Mouse (Mus musculus): ENCODE data around the gene Plcl1.
"Not testable (repeated sequence)": the region's sequence is repeated elsewhere in the genome, so short reads cannot be mapped to it uniquely, and the experiment has no call there.

Gene Plcl1

DNA sequence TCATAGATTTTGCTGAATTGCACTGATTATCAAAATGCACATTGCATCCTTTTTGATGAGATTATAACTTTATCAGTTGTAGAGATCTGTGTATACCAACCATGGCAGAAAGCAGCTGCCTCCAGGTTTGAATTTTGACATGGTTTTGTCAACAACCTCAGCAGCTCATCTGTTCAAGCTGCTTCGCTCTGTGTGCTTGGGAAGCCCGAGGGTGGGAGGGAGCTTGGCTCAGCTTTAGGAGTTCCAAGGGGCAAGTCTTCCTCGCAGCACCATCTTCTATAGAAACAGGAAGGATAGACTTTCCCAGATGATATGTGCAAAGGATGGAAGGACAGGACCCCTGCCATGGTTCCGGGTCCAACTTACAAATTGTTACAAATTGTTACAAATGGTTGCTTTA, 32.9 kb downstream of the Plcl1 start:
- DNase-seq (ENCODE audit: low spot score) = no peak

DNA sequence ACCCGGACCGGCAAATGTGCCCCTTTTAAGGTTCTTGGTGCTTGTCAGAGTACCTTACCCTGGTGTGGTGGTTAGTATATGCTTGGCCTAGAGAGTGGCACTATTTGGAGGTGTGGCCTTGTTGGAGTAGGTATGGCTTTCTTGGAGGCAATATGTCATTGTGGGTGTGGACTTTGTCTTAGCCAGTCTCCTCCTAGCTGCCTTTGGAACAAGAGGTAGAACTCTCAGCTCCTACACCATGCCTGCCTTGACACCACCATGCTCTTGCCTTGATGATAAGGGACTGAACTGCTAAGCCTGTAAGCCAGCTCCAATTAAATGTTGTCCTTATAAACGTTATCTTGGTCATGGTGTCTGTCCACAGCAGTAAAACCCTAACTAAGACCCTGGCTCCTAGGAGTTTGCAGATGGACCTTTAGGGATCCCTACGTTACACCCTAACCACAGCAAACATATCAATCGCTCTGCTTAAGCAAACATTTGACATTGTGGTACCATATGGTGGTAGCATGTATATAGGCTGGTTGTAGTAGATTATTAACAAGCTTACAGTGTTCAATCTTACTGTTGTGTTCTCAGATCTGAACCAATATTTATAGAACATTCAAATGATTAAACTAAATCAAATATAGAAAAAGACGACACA, 39.4 kb downstream of the Plcl1 start:
- no peak for DNase-seq (ENCODE audit: low spot score)

DNA sequence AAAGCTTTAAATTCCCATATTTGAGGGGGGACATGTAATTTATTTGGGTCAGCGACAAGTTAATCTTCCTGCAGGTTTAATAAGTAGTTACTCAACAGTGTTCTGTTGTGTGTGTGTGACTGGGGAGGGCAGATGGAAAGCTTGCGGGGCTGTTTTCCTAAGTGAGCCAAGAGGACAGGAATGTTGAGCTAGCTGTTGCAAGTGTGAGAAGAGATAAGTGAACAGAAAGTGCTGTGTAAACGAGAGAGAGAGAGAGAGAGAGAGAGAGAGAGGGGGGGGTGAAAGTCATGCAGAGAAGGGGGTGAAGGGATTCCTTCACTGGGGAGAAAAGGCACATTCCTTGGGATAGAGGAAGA, 39.9 kb downstream of the Plcl1 start:
- no peak for DNase-seq (ENCODE audit: low spot score)

DNA sequence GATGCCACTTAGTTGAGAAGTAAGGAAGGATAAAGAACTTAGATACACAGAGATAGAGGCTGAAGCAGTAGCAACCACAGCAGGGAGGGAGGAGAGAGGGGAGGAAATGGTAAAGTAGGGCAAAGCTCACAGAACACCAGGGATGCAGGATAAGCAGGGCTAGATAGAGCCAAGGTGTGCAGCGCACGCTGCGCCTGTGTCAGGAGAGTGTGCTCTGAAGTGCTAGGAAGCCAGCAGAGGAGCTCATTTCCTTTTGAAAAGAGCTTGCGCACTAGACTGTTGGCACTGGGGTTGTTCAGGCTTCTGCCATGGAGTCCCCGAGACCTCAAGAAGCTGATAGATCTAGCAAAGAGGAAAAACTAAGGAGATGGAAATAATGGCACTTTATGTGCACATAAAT, 40.6 kb downstream of the Plcl1 start:
- DNase-seq (ENCODE audit: low spot score) = no peak

DNA sequence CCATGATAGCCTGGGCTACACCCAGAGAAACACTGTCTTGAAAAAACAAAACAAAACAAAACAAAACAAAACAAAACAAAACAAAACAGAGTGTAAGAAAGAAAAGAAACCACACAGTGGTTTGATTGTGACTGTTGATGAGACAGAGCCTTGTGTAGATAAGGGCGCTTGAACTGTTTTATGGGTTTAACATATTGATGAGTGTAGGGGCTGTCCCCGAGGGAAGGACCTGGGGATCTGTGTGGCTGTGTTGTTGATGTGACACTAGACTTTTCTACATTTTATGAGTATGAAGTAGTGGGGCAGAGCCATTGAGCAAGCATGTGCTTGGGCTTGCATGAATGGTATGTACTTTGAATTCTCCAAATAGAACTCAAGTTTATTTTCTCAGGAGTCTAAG, 41.2 kb downstream of the Plcl1 start:
- no peak for DNase-seq (ENCODE audit: low spot score)

DNA sequence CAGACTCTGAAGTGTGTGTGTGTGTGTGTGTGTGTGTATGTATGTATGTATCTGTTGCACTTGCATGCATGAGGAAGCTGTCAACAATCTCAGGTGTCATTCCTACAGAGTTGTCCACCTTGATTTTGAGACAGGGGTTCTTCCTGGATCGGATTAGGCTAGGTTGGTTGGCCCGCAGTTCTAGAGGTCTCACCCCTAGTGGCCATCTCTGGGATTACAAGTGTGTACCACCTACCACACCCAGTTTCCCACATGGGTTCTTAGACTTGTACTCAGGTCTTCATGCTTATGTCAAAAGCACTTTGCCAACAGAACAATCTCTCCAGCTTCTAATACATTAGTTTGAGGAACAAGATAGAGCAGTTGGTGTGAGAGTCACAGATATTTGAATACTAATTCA, 41.9 kb downstream of the Plcl1 start:
- DNase-seq (ENCODE audit: low spot score) = no peak

DNA sequence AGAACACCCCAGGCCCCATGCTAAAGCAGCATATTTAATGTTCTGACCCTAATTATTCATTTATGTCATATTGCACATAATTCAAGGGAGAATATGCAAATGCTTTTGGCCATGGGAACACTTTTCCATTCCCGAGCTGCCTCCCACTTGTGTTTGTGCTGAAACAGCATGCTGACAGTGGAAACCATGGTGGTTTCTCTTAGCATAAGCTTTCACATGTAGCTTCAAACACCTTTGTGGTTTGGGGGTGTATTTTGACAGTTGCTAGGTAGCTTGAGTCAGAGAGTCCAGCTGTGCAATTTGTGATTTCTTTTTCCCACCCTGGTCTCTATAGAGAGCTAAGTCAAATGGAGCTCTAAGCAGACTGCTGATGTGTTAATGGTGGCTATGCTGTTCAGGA, 42.4 kb downstream of the Plcl1 start:
- DNase-seq (ENCODE audit: low spot score) = no peak

DNA sequence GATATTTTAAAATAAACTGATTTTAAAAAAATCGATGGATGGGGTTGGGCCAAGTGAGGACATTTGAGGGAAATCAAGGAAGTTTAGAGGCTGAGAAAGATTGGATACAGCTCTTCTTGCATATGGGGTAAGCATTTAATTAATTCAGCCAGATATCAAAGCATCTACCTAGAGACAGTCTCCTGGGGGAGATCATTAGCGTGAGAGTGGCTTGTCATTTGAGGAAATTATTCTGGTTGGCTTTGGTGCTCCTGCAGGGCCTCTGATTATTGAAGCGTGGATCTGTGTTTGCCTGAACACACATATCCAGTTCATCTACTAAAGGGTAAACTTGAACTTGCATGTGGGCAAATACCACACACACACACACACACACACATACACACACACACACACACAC, 44.1 kb downstream of the Plcl1 start:
- no peak for DNase-seq (ENCODE audit: low spot score)

DNA sequence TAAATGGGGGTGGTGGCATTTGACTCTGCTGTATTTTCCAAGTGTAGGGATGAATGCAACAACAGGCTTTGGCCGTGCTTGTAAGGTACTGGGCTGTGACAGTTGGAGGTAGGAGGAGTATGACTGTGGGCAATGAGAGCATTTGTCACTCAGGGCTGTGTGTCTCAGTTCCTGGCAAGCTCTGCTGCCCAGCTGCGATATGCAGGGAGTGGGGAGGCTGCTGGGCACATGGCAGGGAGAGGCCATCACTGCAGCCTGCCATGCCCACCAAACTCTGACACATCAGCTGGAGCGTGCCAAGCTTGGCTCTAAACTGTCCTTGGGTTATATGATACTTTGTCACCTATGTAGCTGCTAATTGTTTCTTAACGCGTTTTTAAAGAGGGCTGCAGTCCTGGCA, 48.4 kb downstream of the Plcl1 start:
- DNase-seq (ENCODE audit: low spot score) = no peak

DNA sequence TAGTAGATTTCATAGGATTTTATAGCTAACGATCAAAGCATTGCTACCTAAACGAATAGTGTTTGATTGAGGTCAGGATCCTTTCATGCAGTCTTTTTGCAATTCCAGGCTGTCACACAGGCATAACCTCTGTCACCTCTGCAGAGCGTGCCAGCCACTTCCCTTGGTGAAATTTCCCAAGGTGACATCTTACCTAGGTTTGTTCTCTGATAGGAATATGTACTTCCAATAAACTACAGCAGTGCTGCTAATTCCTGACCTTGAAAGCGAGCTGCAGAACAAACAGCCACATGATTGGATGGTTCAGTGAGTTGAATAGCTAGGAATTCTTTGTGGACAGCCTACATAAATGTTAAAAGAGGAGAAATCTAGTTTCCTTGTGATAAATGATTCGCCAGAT, 56.6 kb downstream of the Plcl1 start:
- DNase-seq (ENCODE audit: low spot score) = no peak

DNA sequence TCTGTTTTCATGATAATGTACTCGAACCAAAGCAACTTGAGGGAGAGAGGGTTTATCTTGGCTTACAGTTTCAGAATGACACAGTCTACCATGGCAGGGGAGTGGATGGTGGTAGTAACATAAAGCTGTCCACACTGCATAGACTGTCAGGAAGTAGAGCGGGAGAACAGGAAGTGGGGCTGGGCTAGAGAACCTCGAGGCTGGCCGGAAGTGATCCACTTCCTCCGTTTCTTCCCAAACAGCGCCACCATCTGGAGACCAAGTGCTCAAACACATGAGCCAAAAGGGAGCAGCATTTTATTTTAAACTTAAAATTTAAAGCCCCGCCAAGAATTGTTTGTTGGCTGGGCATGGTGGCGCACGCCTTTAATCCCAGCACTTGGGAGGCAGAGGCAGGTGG, 68.0 kb downstream of the Plcl1 start:
- DNase-seq (ENCODE audit: low spot score) = no peak

DNA sequence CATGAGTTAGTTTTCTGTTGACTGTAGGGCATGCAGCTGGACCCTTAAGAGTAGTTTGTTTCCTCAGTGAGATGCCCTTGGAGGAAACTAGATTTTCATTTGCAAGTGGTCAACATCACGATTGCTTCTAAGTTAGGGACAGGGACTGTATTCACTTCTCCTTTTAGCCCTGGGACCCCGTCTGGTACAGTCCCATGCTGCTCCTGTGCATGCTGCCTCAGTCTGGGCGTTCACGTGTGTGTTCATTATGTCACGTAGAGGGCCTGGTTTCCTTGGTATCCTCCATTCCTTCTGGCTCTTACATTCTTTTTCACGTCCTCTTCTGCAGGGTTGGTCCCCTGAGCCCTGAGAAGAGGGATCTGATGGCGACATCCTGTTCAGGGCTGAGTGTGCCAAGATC, 69.3 kb downstream of the Plcl1 start:
- no peak for DNase-seq (ENCODE audit: low spot score)

DNA sequence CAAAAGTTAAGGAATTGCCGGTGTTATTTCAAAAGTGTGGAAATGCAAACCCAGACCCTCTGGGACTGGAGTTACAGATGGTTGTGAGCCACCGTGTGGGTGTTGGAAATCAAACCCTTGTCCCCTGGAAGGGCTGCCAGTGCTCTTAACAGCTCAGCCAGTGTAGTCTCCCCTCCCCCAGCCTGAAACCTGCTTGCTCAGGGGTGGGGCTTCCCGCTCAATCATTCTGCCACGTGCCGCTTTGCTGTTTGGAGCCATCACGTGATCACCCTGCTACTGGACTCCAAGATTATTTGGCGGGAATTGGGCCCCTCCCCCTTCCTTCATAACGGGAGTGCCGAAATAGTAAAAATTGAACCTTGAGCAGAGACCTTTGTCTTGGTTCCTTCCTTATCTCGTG, 81.7 kb downstream of the Plcl1 start:
- not testable (repeated sequence) for DNase-seq (ENCODE audit: low spot score)

DNA sequence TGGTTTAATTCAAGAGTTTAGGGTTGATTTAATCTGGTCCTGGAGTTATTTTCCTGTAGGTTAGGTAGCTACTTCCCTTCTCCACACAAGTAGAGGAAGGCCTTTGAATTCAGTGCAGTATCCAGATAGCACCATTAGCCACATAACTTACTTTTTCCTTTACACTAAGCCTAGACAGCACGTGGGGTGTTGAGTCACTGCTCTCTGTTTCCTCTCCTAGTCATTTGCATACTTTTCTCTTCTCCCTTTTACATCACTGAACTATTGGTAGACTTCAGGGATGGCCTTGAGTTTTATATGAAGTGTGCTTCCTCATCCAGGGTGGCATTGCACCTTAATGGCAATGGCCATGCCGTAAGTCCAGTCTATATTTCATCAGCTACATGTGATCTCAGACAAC, 82.5 kb downstream of the Plcl1 start:
- no peak for DNase-seq (ENCODE audit: low spot score)

DNA sequence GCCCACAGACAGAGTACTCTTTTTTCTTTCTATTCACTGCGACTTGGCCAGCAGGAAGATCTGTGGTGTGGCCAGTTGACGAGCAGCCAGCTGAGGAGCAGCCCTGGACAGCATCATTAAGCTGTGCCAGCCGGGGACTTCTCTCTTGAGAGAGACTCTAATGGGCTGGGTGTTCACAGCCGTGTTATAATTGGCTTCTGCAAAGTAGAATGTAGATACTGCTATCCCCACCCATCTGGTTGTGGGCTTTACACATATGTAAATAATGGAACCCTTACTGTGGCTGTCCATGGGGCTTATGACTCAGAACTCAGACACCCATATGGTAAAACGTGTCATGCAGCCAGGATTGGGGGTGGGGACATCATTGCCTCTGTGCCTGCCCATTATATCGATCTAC, 83.6 kb downstream of the Plcl1 start:
- no peak for DNase-seq (ENCODE audit: low spot score)

DNA sequence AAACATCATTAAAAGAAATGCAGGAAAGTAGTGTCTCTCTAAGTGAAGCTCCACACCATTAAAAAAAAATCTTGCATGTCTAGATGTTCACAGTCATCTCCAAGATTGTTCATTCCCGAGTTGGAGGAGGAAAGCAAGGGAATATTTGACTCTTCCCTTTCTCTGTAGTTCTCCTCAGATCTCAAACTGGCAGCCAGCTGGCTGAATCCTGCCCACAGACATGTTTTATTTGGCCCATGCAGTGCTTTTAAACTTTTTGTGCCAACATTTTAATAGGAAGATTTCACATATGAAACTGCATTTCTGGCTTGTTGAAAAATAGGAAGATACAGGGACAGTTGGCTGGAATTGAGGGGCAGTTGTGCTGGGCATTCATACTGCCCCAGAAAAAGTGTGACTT, 94.2 kb downstream of the Plcl1 start:
- DNase-seq (ENCODE audit: low spot score) = no peak

DNA sequence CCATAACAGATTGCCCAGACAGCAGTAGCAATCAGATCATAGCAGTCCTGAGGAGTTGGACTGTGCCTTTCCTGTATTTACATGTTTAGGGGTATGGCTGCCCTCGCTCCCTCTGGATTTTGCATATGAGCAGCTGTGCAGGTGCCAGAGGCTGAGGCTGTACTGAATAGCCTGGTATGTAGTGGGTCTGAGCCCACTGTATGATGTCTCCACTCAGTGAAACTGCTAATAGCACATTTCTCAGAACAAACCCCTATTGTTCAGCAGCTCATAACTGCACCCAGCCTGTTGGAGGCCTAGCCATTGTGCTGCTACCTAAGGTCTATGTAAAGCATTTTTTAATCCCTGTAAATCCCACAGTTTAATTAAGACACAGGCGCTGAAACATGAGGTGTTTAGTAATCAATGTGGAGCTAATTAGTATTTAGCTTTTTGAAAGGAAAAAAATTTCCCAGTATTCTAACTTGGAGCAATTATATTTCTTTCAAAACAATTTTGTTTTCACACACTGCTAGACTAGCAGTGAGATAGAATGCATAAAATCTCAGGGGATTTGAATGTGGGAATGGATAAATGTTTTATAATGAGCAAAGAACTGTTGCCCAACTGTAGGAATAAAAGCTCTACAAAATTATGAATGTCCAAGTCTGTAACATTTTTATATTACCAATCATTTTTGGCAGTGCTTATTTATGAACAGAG, 95.4 kb downstream of the Plcl1 start:
- DNase-seq (ENCODE audit: low spot score) = no peak

DNA sequence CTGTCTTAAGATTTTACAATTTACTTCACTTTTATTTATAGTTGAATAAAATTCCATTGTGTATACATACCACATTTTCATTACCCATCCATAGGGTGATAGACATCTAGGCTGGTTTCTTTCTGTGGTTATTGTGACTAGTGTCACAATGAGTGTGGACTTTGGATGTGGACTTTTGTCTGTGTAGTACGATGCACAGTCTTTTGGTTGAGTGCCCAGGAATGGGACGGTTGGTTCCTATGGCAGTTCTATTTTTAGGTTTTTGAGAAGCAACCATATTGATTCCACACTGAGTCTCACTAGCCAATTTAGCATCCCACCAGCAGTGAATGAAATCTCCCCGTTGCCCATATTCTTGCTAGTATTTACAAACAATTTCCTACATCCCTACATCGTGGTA, 100.1 kb downstream of the Plcl1 start:
- DNase-seq (ENCODE audit: low spot score) = no peak

DNA sequence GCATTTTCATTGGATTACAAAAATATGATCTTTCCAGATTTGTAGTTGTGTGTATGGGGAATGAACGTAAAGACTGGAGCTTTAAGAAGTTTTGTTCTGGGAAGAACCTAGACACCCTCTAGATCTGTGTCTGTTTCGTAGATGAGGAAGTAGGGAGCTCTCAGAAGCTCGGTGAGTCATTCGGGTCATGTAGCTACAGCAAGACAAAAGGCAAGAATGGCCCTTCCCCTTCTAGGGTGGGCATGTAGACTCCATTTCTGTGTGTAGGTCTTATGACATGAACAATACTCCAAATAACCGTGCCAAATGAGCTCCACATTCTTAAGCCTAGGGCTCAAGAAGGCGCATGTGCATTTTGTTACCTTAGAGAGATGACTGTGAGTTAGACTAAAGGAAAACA, 101.3 kb downstream of the Plcl1 start:
- no peak for DNase-seq (ENCODE audit: low spot score)

DNA sequence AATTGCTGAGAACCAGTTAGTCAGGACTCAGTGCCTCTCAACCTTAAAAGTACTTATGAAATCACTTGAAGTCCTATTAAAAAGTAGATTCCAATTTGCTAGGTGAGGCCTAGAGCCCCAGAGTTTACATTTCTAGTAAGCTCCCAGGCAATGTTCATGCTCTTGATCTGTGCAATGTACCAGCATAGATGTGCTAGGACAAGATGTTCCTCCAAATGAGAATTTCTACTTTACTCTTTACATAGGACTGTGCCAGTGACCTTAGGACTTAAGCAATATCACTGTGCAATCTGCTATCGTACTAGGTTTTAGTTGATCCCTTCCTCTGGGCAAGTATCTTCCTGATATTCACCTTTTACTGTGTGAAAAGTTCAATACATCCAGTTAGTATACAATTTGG, 103.9 kb downstream of the Plcl1 start:
- DNase-seq (ENCODE audit: low spot score) = no peak

DNA sequence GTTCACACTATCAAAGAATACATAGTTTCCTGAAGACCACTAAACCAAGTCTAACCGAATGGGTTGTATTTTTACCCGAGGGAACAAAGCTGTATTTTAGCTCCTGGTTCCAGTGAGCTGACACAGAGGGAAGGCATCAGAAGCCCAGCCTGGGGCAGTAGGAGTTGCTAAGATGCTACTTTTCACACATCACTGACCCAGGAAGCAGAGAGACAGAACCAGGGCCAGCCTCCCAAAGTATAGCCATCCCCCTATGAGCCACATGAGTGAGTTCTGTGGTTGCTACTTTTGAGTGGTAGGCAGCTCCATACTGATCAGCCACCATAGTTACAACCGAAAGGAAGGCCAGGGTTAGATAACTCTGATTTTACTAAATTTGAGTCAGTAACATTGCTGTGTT, 106.4 kb downstream of the Plcl1 start:
- DNase-seq (ENCODE audit: low spot score) = no peak

DNA sequence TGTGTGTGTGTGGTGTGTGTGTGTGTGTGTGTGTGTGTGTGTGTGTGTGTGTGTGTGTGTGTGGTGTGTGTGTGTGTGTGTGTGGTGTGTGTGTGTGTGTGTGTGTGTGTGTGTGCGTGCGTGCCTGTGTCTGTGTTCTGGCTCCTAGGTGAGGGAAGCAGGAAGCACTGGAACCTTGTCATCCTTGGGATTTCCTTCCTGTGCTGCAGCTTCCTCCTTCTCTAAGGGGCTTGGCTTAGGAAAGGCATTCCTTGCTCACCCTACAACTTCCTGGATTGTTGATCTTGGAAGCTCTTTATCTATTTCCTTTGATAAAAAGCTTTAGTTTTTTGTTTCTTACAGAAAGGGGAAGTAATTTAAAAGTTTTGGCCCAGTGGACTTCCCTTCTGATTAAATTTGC, 107.1 kb downstream of the Plcl1 start:
- DNase-seq (ENCODE audit: low spot score) = not testable (repeated sequence)

DNA sequence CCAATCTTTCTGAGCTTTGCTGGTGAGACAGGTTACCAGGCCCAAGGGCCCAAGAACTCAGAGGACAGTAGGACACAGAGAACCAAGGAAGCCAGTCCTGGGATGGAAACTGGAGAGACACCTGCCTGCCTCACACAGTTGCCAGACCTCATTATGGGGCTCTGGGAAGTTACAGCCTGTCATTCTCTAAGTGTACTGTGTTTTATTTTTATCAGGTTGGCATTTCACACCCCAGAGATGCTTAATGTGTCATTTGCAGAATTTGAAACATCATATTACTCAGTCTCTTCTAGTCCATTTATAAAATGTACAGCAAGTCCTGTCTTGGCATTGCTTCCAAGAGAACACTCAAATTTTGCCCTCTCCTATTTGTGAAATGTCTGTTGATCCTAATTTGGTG, 111.5 kb downstream of the Plcl1 start:
- DNase-seq (ENCODE audit: low spot score) = no peak

DNA sequence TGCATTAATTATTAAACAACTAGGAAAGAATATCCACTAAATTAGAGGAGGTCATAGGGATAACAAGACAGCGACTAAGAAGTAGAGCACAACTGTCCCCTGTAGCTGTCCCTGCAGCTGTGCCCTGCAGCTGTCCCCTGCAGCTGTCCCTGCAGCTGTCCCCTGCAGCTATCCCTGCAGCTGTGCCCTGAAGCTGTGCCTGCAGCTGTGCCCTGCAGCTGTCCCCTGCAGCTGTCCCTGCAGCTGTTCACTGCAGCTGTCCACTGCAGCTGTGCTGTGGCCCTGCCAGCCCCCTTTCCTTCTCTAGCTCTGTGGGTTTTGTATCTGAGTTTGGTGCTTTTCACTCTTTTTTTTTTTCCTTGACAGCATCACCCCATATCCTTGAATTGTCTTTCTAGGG, 118.2 kb downstream of the Plcl1 start:
- no peak for DNase-seq (ENCODE audit: low spot score)
